Mouse (Mus musculus): ENCODE data around the gene Zdhhc12.
A peak's percentile ranks its signal among the peaks of the same experiment; 100 is the strongest.

Gene Zdhhc12

GRCm38 (mm10) chr2:30095882-30096527 is 2.6 kb upstream of the Zdhhc12 start:
- DNase-seq = peak in 1 of 2 experiments; percentile 35

GRCm38 (mm10) chr2:30094208-30094588 is 750 bp upstream of the Zdhhc12 start:
- DNase-seq = no peak

GRCm38 (mm10) chr2:30092280-30092918 is 1.0 kb downstream of the Zdhhc12 start:
- no peak for DNase-seq

GRCm38 (mm10) chr2:30091521-30091920 is 1.9 kb downstream of the Zdhhc12 start:
- no peak for DNase-seq

- DNase-seq = no peak
Observed at GRCm38 (mm10) chr2:30087310-30087709, 6.1 kb downstream of the Zdhhc12 start.

- DNase-seq = no peak
Observed at GRCm38 (mm10) chr2:30084632-30085031, 8.8 kb downstream of the Zdhhc12 start.

- no peak for DNase-seq
Observed at GRCm38 (mm10) chr2:30084113-30084512, 9.3 kb downstream of the Zdhhc12 start.

- no peak for DNase-seq
Observed at GRCm38 (mm10) chr2:30080181-30080800, 13.2 kb downstream of the Zdhhc12 start.

GRCm38 (mm10) chr2:30078760-30079159 is 14.7 kb downstream of the Zdhhc12 start:
- no peak for DNase-seq

- DNase-seq = no peak
Observed at GRCm38 (mm10) chr2:30078349-30078712, 15.1 kb downstream of the Zdhhc12 start.

GRCm38 (mm10) chr2:30077502-30078348 is 15.7 kb downstream of the Zdhhc12 start, which contains the start of gene Pkn3:
Gene Pkn3 (plus strand): TSS chr2:30077684.
- peak; percentile 57 to 66 for DNase-seq

- DNase-seq = no peak
Observed at GRCm38 (mm10) chr2:30076959-30077358, 16.5 kb downstream of the Zdhhc12 start.

GRCm38 (mm10) chr2:30076439-30076838 is 17.0 kb downstream of the Zdhhc12 start:
- DNase-seq = no peak

- DNase-seq = no peak
Observed at GRCm38 (mm10) chr2:30075625-30076024, 17.8 kb downstream of the Zdhhc12 start.

GRCm38 (mm10) chr2:30073285-30073684 is 20.2 kb downstream of the Zdhhc12 start:
- DNase-seq = no peak

GRCm38 (mm10) chr2:30072875-30073274 is 20.6 kb downstream of the Zdhhc12 start:
- no peak for DNase-seq

- no peak for DNase-seq
Observed at GRCm38 (mm10) chr2:30067962-30068361, 25.5 kb downstream of the Zdhhc12 start.

- peak; percentile 44 to 47 for DNase-seq
Observed at GRCm38 (mm10) chr2:30067031-30067888, 26.2 kb downstream of the Zdhhc12 start.

- DNase-seq = peak; percentile 92 to 93
Observed at GRCm38 (mm10) chr2:30066046-30066901, 27.2 kb downstream of the Zdhhc12 start.

- DNase-seq = no peak
Observed at GRCm38 (mm10) chr2:30064298-30064697, 29.1 kb downstream of the Zdhhc12 start.

- DNase-seq = no peak
Observed at GRCm38 (mm10) chr2:30063791-30064190, 29.7 kb downstream of the Zdhhc12 start.
